Mouse (Mus musculus) hindbrain, embryonic 13.5 days (tissue): ENCODE results near the gene Focad. TPM values are rescaled to one million over a fixed set of nuclear protein-coding genes. Genes with fewer than 3 reads are reported as not detected.

Source experiments
- ATAC-seq: fragments of 200-750 bp; cut with Nextera tagmentation; 2 replicates; pipeline ENCODE4 v1.8.0; 2017; ENCODE audit warnings: moderate TSS enrichment; ENCODE audit not compliant: low FRiP score
- H3K27ac ChIP-seq: fragments of 300-500 bp; sonication (generic); 2 replicates; pipeline ENCODE4 v1.5.1; 2015; ENCODE audit warnings: inconsistent platforms, mild to moderate bottlenecking, moderate library complexity
- H3K27me3 ChIP-seq: fragments of 300-500 bp; sonication (generic); 2 replicates; pipeline ENCODE4 v1.6.1; 2015; ENCODE audit warnings: mild to moderate bottlenecking, inconsistent platforms
- H3K36me3 ChIP-seq: fragments of 300-500 bp; sonication (generic); 2 replicates; pipeline ENCODE4 v1.6.1; 2015; ENCODE audit warnings: mild to moderate bottlenecking, inconsistent platforms
- H3K4me1 ChIP-seq: fragments of 300-500 bp; sonication (generic); replicated peaks from 2 replicates; pipeline ENCODE4 v1.6.1; 2015; ENCODE audit warnings: inconsistent platforms
- H3K4me2 ChIP-seq: fragments of 300-500 bp; sonication (generic); 2 replicates; pipeline ENCODE4 v1.6.1; 2015; ENCODE audit warnings: inconsistent platforms, mild to moderate bottlenecking, moderate library complexity
- H3K4me3 ChIP-seq: fragments of 300-500 bp; sonication (generic); 2 replicates; pipeline ENCODE4 v1.5.1; 2015; ENCODE audit warnings: mild to moderate bottlenecking, inconsistent platforms
- H3K9ac ChIP-seq: fragments of 300-500 bp; sonication (generic); 2 replicates; pipeline ENCODE4 v1.6.1; 2015; ENCODE audit warnings: mild to moderate bottlenecking, inconsistent platforms
- H3K9me3 ChIP-seq: fragments of 300-500 bp; sonication (generic); 2 replicates; pipeline ENCODE4 v1.6.1; 2016; ENCODE audit warnings: inconsistent platforms
- WGBS: fragments of 180-500 bp; shearing (Covaris S2); methylation state at CpG from one replicate; pipeline ENCODE4 v1.1.7; 2015; 5-methylcytosine and 5-hydroxymethylcytosine counted together
- polyA plus RNA-seq: library from polyadenylated mRNA; unstranded; fragments of >200 nt; fragmentation: Nextera tagmentation; extraction: Ambion mirVana; gene quantifications from 2 replicates; pipeline ENCODE4 v1.2.1, GENCODE M21; 2015

The Focad gene
- polyA plus RNA-seq, 1 experiment from 2014 or later: 11.2 TPM

- ATAC-seq: no peak
- no peak overlapping the region for H3K9ac ChIP-seq
- H3K4me1 ChIP-seq: peaks cover 6% of the 10 kb centered on the region
- no peak overlapping the region for H3K4me2 ChIP-seq
- H3K9me3 ChIP-seq: no peaks in the 10 kb centered on the region
- H3K27me3 ChIP-seq: no peaks in the 10 kb centered on the region
- WGBS: 55% methylated on average over 3 of the region's 3 CpGs
- H3K4me3 ChIP-seq: no peak overlapping the region
- no peak overlapping the region for H3K27ac ChIP-seq
- no peaks in the 10 kb centered on the region for H3K36me3 ChIP-seq
These were observed 205.1 kb downstream of the Focad start for GRCm38 (mm10) chr4:88299551-88299950.

- no peak overlapping the region for H3K4me3 ChIP-seq
- H3K4me2 ChIP-seq: no peak overlapping the region
- H3K9ac ChIP-seq: no peak overlapping the region
- no peak overlapping the region for H3K27ac ChIP-seq
- no peaks in the 10 kb centered on the region for H3K9me3 ChIP-seq
- WGBS: 83% methylated on average over 6 of the region's 6 CpGs
- no peaks in the 10 kb centered on the region for H3K36me3 ChIP-seq
- ATAC-seq: 0 out of 2 replicates have a peak, but pooled peaks have one; percentile 32
- peaks cover 6% of the 10 kb centered on the region for H3K4me1 ChIP-seq
- no peaks in the 10 kb centered on the region for H3K27me3 ChIP-seq
These were observed 206.6 kb downstream of the Focad start for GRCm38 (mm10) chr4:88300832-88301621.

DNA sequence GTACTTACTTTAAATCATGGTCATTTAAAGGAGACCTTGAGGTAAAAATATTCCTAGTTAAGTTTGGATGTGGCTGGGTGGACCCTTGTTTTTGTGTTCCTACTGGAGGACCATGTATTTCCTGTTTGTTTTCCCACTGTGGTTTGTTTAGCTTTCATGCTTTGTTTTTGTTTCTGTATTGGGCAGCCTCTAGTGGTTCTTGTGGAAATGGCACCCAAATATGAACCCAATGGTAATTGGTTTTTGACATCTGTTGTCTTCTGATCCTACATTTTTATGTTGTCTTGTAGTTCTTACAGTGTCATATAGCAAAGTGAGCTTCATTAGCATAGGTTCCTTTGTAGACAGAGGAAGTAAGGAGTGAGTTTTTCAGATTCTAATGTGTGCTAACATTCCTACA lies 207.9 kb downstream of the Focad start:
- Histone ChIP-seq H3K27ac (no peak overlapping the region), H3K36me3 (no peaks in the 10 kb centered on the region), H3K4me1 (peaks cover 6% of the 10 kb centered on the region), H3K9me3 (no peaks in the 10 kb centered on the region), H3K4me2 (no peak overlapping the region), H3K4me3 (no peak overlapping the region), H3K27me3 (no peaks in the 10 kb centered on the region), H3K9ac (no peak overlapping the region)
- ATAC-seq: no peak

DNA sequence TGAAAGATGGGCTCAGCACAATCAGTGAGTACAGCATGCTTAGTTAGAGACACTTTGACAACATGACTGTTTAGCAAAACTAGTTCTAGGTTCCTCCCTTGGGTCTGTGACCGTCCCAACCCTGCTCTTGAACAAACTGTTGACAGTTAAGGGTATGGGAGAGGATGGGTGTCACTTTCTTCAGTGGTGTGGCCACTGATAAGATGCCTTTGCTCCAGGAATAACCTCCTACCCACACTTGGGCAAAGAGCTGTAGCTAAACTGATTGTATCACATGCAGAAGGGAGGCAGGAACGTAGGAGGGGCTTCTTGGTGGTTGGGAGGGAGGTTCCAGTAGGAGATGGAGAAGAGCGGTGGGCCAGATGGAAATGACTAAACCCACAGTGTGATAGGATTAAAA lies 213.3 kb downstream of the Focad start:
- Histone ChIP-seq H3K36me3 (no peaks in the 10 kb centered on the region), H3K9me3 (no peaks in the 10 kb centered on the region), H3K4me2 (no peak overlapping the region), H3K9ac (no peak overlapping the region), H3K4me1 (no peaks in the 10 kb centered on the region), H3K27ac (no peak overlapping the region), H3K4me3 (no peak overlapping the region), H3K27me3 (no peaks in the 10 kb centered on the region)
- 94% methylated on average over 3 of the region's 3 CpGs for WGBS
- no peak for ATAC-seq

GRCm38 (mm10) chr4:88308342-88309116 lies 214.1 kb downstream of the Focad start:
- H3K27me3 ChIP-seq: no peaks in the 10 kb centered on the region
- no peaks in the 10 kb centered on the region for H3K36me3 ChIP-seq
- ATAC-seq: no peak
- no peaks in the 10 kb centered on the region for H3K4me1 ChIP-seq
- no peak overlapping the region for H3K4me3 ChIP-seq
- H3K9ac ChIP-seq: no peak overlapping the region
- H3K4me2 ChIP-seq: no peak overlapping the region
- no peak overlapping the region for H3K27ac ChIP-seq
- WGBS: 91% methylated on average over 10 of the region's 10 CpGs
- no peaks in the 10 kb centered on the region for H3K9me3 ChIP-seq

DNA sequence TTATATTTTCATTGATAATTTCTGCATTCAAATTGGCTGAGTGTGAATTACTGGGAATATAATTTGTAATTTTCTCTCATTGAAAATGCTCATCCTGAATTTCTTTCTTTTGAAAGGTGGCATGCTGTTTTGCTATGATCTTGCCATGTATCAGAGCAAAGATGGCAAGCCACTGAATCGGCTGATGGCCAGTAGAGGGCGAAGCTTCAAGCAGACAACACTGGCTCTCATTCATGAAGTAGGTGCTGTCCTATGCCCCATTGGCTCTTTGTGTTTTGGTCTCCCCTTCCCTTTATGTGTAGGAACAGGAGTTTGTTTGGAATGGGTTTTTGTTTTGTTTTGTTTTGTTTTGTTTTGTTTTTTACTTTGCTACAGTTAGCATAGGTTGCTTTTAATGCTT lies 215.2 kb downstream of the Focad start:
- Histone ChIP-seq H3K27me3 (no peaks in the 10 kb centered on the region), H3K9ac (no peak overlapping the region), H3K9me3 (no peaks in the 10 kb centered on the region), H3K4me3 (no peak overlapping the region), H3K27ac (no peak overlapping the region), H3K4me2 (no peak overlapping the region), H3K4me1 (no peaks in the 10 kb centered on the region), H3K36me3 (no peaks in the 10 kb centered on the region)
- WGBS: 47% methylated on average over 2 of the region's 2 CpGs
- ATAC-seq: no peak

GRCm38 (mm10) chr4:88314898-88315297 lies 220.5 kb downstream of the Focad start:
- 86% methylated on average over 3 of the region's 3 CpGs for WGBS
- no peak overlapping the region for H3K4me2 ChIP-seq
- H3K9me3 ChIP-seq: no peaks in the 10 kb centered on the region
- no peak overlapping the region for H3K27ac ChIP-seq
- H3K9ac ChIP-seq: no peak overlapping the region
- H3K36me3 ChIP-seq: no peaks in the 10 kb centered on the region
- H3K27me3 ChIP-seq: no peaks in the 10 kb centered on the region
- H3K4me3 ChIP-seq: no peak overlapping the region
- no peak for ATAC-seq
- no peaks in the 10 kb centered on the region for H3K4me1 ChIP-seq

- no peak for ATAC-seq
- H3K4me1 ChIP-seq: no peaks in the 10 kb centered on the region
- WGBS: 75% methylated on average over 1 of the region's 1 CpGs
- H3K9me3 ChIP-seq: no peaks in the 10 kb centered on the region
- no peak overlapping the region for H3K9ac ChIP-seq
- no peaks in the 10 kb centered on the region for H3K36me3 ChIP-seq
- no peaks in the 10 kb centered on the region for H3K27me3 ChIP-seq
- H3K27ac ChIP-seq: no peak overlapping the region
- no peak overlapping the region for H3K4me3 ChIP-seq
- no peak overlapping the region for H3K4me2 ChIP-seq
These were observed 225.6 kb downstream of the Focad start for GRCm38 (mm10) chr4:88320067-88320466.

- Histone ChIP-seq H3K9ac (no peak overlapping the region), H3K27ac (no peak overlapping the region), H3K9me3 (no peaks in the 10 kb centered on the region), H3K36me3 (no peaks in the 10 kb centered on the region), H3K4me1 (no peaks in the 10 kb centered on the region), H3K27me3 (no peaks in the 10 kb centered on the region), H3K4me3 (no peak overlapping the region), H3K4me2 (no peak overlapping the region)
- no peak for ATAC-seq
- 91% methylated on average over 5 of the region's 5 CpGs for WGBS
These were observed 231.0 kb downstream of the Focad start for GRCm38 (mm10) chr4:88325392-88325791.

GRCm38 (mm10) chr4:88334533-88334932 lies 240.1 kb downstream of the Focad start:
- WGBS: 90% methylated on average over 4 of the region's 4 CpGs
- no peaks in the 10 kb centered on the region for H3K27me3 ChIP-seq
- no peak overlapping the region for H3K4me2 ChIP-seq
- H3K9me3 ChIP-seq: no peaks in the 10 kb centered on the region
- no peak overlapping the region for H3K9ac ChIP-seq
- H3K27ac ChIP-seq: no peak overlapping the region
- peaks cover 24% of the 10 kb centered on the region for H3K4me1 ChIP-seq
- no peak overlapping the region for H3K4me3 ChIP-seq
- no peaks in the 10 kb centered on the region for H3K36me3 ChIP-seq
- no peak for ATAC-seq

GRCm38 (mm10) chr4:88336753-88337152 lies 242.3 kb downstream of the Focad start:
- H3K9me3 ChIP-seq: no peaks in the 10 kb centered on the region
- ATAC-seq: no peak
- no peak overlapping the region for H3K27ac ChIP-seq
- H3K4me2 ChIP-seq: no peak overlapping the region
- no peaks in the 10 kb centered on the region for H3K27me3 ChIP-seq
- no peak overlapping the region for H3K4me3 ChIP-seq
- H3K4me1 ChIP-seq: peaks cover 24% of the 10 kb centered on the region
- 52% methylated on average over 2 of the region's 2 CpGs for WGBS
- H3K36me3 ChIP-seq: no peaks in the 10 kb centered on the region
- no peak overlapping the region for H3K9ac ChIP-seq

DNA sequence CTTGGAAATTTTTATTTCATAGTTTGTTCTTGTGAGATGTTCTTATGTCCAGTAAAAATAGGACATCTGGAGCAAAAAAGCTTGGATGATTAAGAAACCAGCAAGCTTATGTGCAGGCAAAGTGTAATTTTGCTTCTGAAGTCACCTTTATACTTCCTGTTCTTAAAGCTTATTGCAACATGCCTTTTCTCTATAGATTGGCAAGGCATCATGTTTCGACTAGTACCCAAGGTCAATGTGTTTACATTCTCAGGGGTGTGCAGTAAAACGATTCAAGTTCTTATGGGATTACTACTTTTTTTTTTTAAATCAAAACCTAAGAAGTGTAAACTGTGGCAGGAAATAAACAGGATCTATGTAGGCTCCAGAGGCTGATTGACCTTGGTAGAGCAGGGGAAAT lies 242.9 kb downstream of the Focad start:
- peak overlapping the region; percentile 59; the same call in 1 of the 2 replicates for H3K27ac ChIP-seq
- ATAC-seq: no peak
- WGBS: 83% methylated on average over 2 of the region's 2 CpGs
- H3K4me1 ChIP-seq: peaks cover 24% of the 10 kb centered on the region
- no peaks in the 10 kb centered on the region for H3K9me3 ChIP-seq
- H3K4me2 ChIP-seq: no peak overlapping the region
- no peaks in the 10 kb centered on the region for H3K36me3 ChIP-seq
- H3K4me3 ChIP-seq: no peak overlapping the region
- no peaks in the 10 kb centered on the region for H3K27me3 ChIP-seq
- H3K9ac ChIP-seq: no peak overlapping the region

DNA sequence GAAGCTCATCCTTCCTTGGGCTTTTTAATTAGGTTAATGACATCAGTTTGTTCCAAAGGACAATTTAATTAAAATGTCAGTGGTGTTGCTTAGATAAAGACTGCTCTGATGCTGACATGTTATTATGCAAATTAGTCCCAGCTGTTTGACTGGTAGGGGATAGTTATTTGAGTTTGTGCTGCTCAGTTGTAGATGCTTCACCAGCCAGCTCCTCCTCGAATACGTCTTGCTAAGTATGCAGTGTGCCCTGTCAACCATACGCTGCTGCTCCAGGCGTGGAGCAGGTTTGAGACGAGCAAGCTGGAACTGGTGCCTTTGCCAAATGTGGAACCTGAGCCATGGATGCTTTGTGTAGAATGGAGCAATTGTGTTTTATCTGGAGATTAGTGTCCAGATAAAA lies 243.7 kb downstream of the Focad start:
- H3K27ac ChIP-seq: peak overlapping the region; percentile 59; the same call in 1 of the 2 replicates
- no peaks in the 10 kb centered on the region for H3K27me3 ChIP-seq

More for the DNA sequence above, 243.7 kb downstream of the Focad start:
- H3K4me2 ChIP-seq: no peak overlapping the region
- ATAC-seq: peak; percentile 91
- H3K4me1 ChIP-seq: peaks cover 24% of the 10 kb centered on the region
- no peaks in the 10 kb centered on the region for H3K9me3 ChIP-seq
- no peak overlapping the region for H3K4me3 ChIP-seq
- 30% methylated on average over 5 of the region's 5 CpGs for WGBS
- no peaks in the 10 kb centered on the region for H3K36me3 ChIP-seq
- no peak overlapping the region for H3K9ac ChIP-seq
